Mouse (Mus musculus): ENCODE measurements around the gene Trappc6a. TPM values are rescaled to one million over a fixed set of nuclear protein-coding genes. Genes with fewer than 3 reads are reported as not detected.

Trappc6a gene
- polyA plus RNA-seq, 2 experiments = 58.0 to 79.8 TPM

GRCm38 (mm10) chr7:19557086-19557485 lies 48.9 kb downstream of the Trappc6a start:
- Histone ChIP-seq H3K4me1 (ENCODE audit: control insufficient read depth, insufficient read depth, low read length) (peaks cover 25% of the 10 kb centered on the region), H3K27me3 (ENCODE audit: control insufficient read depth, insufficient read depth, low read length) (no peaks in the 10 kb centered on the region), H3K9me3 (ENCODE audit: control insufficient read depth, low read length) (no peaks in the 10 kb centered on the region), H3K27ac (replicated peaks; ENCODE audit: low read depth, low read length) (no peak overlapping the region), H3K36me3 (ENCODE audit: control insufficient read depth, insufficient read depth, low read length) (peaks cover 36% of the 10 kb centered on the region), H3K4me3 (replicated peaks; ENCODE audit: low read length) (no peak overlapping the region), H3K9ac (ENCODE audit: low read depth, low read length, severe bottlenecking) (no peak overlapping the region), H3K4me2 (replicated peaks; ENCODE audit: low read depth, low read length, severe bottlenecking) (no peak overlapping the region)
- 95% methylated on average over 2 of the region's 2 CpGs for WGBS
- DNase-seq (ENCODE audit: low spot score) (no peak), ATAC-seq (ENCODE audit: low FRiP score, low read depth) (no peak)
- no peak for TF ChIP-seq POLR2A (IDR thresholded peaks at IDR 0.05; ENCODE audit: borderline replicate concordance, extremely low read depth, insufficient read depth, insufficient read length)

GRCm38 (mm10) chr7:19557982-19558900 lies 50.0 kb downstream of the Trappc6a start:
- no peak overlapping the region for H3K27ac ChIP-seq (replicated peaks; ENCODE audit: low read depth, low read length)
- H3K4me3 ChIP-seq (replicated peaks; ENCODE audit: low read length) = no peak overlapping the region
- no peak overlapping the region for H3K4me2 ChIP-seq (replicated peaks; ENCODE audit: low read depth, low read length, severe bottlenecking)
- 88% methylated on average over 5 of the region's 6 CpGs for WGBS
- peaks cover 25% of the 10 kb centered on the region for H3K4me1 ChIP-seq (ENCODE audit: control insufficient read depth, insufficient read depth, low read length)
- H3K9me3 ChIP-seq (ENCODE audit: control insufficient read depth, low read length) = no peaks in the 10 kb centered on the region
- H3K27me3 ChIP-seq (ENCODE audit: control insufficient read depth, insufficient read depth, low read length) = no peaks in the 10 kb centered on the region
- no peak overlapping the region for H3K9ac ChIP-seq (ENCODE audit: low read depth, low read length, severe bottlenecking)
- peaks cover 25% of the 10 kb centered on the region for H3K36me3 ChIP-seq (ENCODE audit: control insufficient read depth, insufficient read depth, low read length)
- ATAC-seq (ENCODE audit: low FRiP score, low read depth) = no peak
- DNase-seq (ENCODE audit: low spot score) = no peak
- TF ChIP-seq POLR2A (IDR thresholded peaks at IDR 0.05; ENCODE audit: borderline replicate concordance, extremely low read depth, insufficient read depth, insufficient read length) = no peak

DNA sequence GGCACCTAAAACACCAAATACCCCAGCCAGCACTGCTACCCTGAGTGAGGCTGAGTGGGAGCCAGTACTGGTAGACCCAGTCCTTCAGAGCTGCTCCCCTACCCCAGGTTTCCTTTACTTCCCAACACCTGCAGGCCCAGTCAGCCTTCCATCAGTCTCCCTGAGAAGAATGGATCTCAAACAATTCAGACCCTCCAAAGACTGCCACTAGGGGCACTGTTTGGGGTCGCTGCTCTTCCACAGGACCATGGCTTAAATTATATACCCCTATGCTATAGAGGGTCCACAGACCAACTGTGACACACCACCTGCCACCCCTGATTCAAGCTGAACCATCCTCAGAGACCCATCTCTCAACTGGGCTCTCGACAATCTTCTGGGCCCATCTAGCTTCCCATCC lies 50.8 kb downstream of the Trappc6a start:
- Histone ChIP-seq H3K9me3 (ENCODE audit: control insufficient read depth, low read length) (no peaks in the 10 kb centered on the region), H3K4me1 (ENCODE audit: control insufficient read depth, insufficient read depth, low read length) (peaks cover 25% of the 10 kb centered on the region), H3K36me3 (ENCODE audit: control insufficient read depth, insufficient read depth, low read length) (peaks cover 18% of the 10 kb centered on the region), H3K27me3 (ENCODE audit: control insufficient read depth, insufficient read depth, low read length) (no peaks in the 10 kb centered on the region), H3K9ac (ENCODE audit: low read depth, low read length, severe bottlenecking) (no peak overlapping the region), H3K27ac (replicated peaks; ENCODE audit: low read depth, low read length) (no peak overlapping the region), H3K4me2 (replicated peaks; ENCODE audit: low read depth, low read length, severe bottlenecking) (no peak overlapping the region), H3K4me3 (replicated peaks; ENCODE audit: low read length) (no peak overlapping the region)
- no peak for DNase-seq (ENCODE audit: low spot score)
- TF ChIP-seq POLR2A (IDR thresholded peaks at IDR 0.05; ENCODE audit: borderline replicate concordance, extremely low read depth, insufficient read depth, insufficient read length) = no peak
- ATAC-seq (ENCODE audit: low FRiP score, low read depth) = no peak
- 52% methylated on average over 2 of the region's 2 CpGs for WGBS

- no peak for DNase-seq (ENCODE audit: low spot score)
- no peak for ATAC-seq (ENCODE audit: low FRiP score, low read depth)
- Histone ChIP-seq H3K9me3 (ENCODE audit: control insufficient read depth, low read length) (no peaks in the 10 kb centered on the region), H3K27ac (replicated peaks; ENCODE audit: low read depth, low read length) (0 out of 2 replicates have a peak overlapping the region, but pooled peaks have one; percentile 94), H3K4me3 (replicated peaks; ENCODE audit: low read length) (peak overlapping the region; percentile 80), H3K36me3 (ENCODE audit: control insufficient read depth, insufficient read depth, low read length) (peaks cover 20% of the 10 kb centered on the region), H3K4me1 (ENCODE audit: control insufficient read depth, insufficient read depth, low read length) (peaks cover 25% of the 10 kb centered on the region), H3K27me3 (ENCODE audit: control insufficient read depth, insufficient read depth, low read length) (no peaks in the 10 kb centered on the region), H3K4me2 (replicated peaks; ENCODE audit: low read depth, low read length, severe bottlenecking) (peak overlapping the region; percentile 62), H3K9ac (ENCODE audit: low read depth, low read length, severe bottlenecking) (peak overlapping the region; percentile 95)
- no peak for TF ChIP-seq POLR2A (IDR thresholded peaks at IDR 0.05; ENCODE audit: borderline replicate concordance, extremely low read depth, insufficient read depth, insufficient read length)
- WGBS = 18% methylated on average over 11 of the region's 11 CpGs
Observed at GRCm38 (mm10) chr7:19560491-19561260, 52.5 kb downstream of the Trappc6a start.

- H3K4me1 ChIP-seq (ENCODE audit: control insufficient read depth, insufficient read depth, low read length) = peaks cover 25% of the 10 kb centered on the region
- peaks cover 19% of the 10 kb centered on the region for H3K36me3 ChIP-seq (ENCODE audit: control insufficient read depth, insufficient read depth, low read length)
- peak overlapping the region; percentile 94; the same call in 1 of the 2 replicates for H3K27ac ChIP-seq (replicated peaks; ENCODE audit: low read depth, low read length)
- under 1% methylated on average over 11 of the region's 11 CpGs for WGBS
- peak overlapping the region; percentile 80 for H3K4me3 ChIP-seq (replicated peaks; ENCODE audit: low read length)
- H3K4me2 ChIP-seq (replicated peaks; ENCODE audit: low read depth, low read length, severe bottlenecking) = peak overlapping the region; percentile 62
- ATAC-seq (ENCODE audit: low FRiP score, low read depth) (no peak), DNase-seq (ENCODE audit: low spot score) (no peak)
- TF ChIP-seq POLR2A (IDR thresholded peaks at IDR 0.05; ENCODE audit: borderline replicate concordance, extremely low read depth, insufficient read depth, insufficient read length) = no peak
- H3K27me3 ChIP-seq (ENCODE audit: control insufficient read depth, insufficient read depth, low read length) = no peaks in the 10 kb centered on the region
- no peaks in the 10 kb centered on the region for H3K9me3 ChIP-seq (ENCODE audit: control insufficient read depth, low read length)
- H3K9ac ChIP-seq (ENCODE audit: low read depth, low read length, severe bottlenecking) = peak overlapping the region; percentile 95
Observed at GRCm38 (mm10) chr7:19561431-19561764, 53.2 kb downstream of the Trappc6a start.

All from limb, embryonic 14.5 days (tissue).